In genomic region chr2:158027855-158028353, GRCm38 (mm10) we compare ENCODE assay signal across 8 mouse cellular contexts. TPM values are rescaled to one million over a fixed set of nuclear protein-coding genes. Genes with fewer than 3 reads are reported as not detected.
DNase-seq lines count a peak whose midpoint lies in the region; ATAC-seq and TF ChIP-seq lines count a peak whose summit lies in the region.

No protein-coding gene starts in this region.

- no peak for TF ChIP-seq CTCF in kidney, adult 2 months (conservative IDR thresholded peaks at IDR 0.05; ENCODE audit: insufficient read depth, insufficient read length, low read depth, low read length)

- DNase-seq in kidney, adult 2 months, result no peak
- DNase-seq in kidney, postnatal 14 days, result no peak
- DNase-seq in thymus, adult 18-20 months, result no peak
- DNase-seq in gastrocnemius, postnatal 10 days, result no peak
- no peak for DNase-seq in frontal cortex, postnatal 25 days (ENCODE audit: low spot score in 2 of 2)

- peak overlapping the region; percentile 95 for H3K4me2 ChIP-seq in midbrain, embryonic 16.5 days (ENCODE audit: low read length)

- peak overlapping the region; percentile 99 for H3K4me3 ChIP-seq in kidney, adult 2 months (ENCODE audit: insufficient read depth, low read depth, low read length)
- H3K4me3 ChIP-seq in midbrain, embryonic 16.5 days (ENCODE audit: low read depth, low read length), result peak overlapping the region; percentile 88

- H3K36me3 ChIP-seq in kidney, adult 2 months (ENCODE audit: control insufficient read depth, insufficient read depth, low read length), result no peaks in the 10 kb centered on the region
- no peaks in the 10 kb centered on the region for H3K36me3 ChIP-seq in midbrain, embryonic 16.5 days (ENCODE audit: control insufficient read depth, insufficient read depth, low read length)

- no peaks in the 10 kb centered on the region for H3K9me3 ChIP-seq in midbrain, embryonic 16.5 days (replicated peaks; ENCODE audit: control insufficient read depth, low read length, poor library complexity, severe bottlenecking)

- peak overlapping the region; percentile 93 for H3K9ac ChIP-seq in midbrain, embryonic 16.5 days (ENCODE audit: low read depth, low read length)

- H3K27ac ChIP-seq in kidney, adult 2 months (ENCODE audit: insufficient read depth, low read depth, low read length), result peak overlapping the region; percentile 46; the same call in 1 of the 2 replicates
- H3K27ac ChIP-seq in midbrain, embryonic 16.5 days (ENCODE audit: low read length), result peak overlapping the region; percentile 89

- no peaks in the 10 kb centered on the region for H3K27me3 ChIP-seq in kidney, adult 2 months (replicated peaks; ENCODE audit: control insufficient read depth, insufficient read depth, low read length)
- H3K27me3 ChIP-seq in midbrain, embryonic 16.5 days (ENCODE audit: control insufficient read depth, insufficient read depth, low read depth, low read length), result no peaks in the 10 kb centered on the region

- WGBS in kidney, adult 2 months, result 2% methylated on average over 16 of the region's 16 CpGs
- 1% methylated on average over 15 of the region's 16 CpGs for WGBS in midbrain, embryonic 16.5 days

- no peak for TF ChIP-seq POLR2A in kidney, adult 2 months (IDR thresholded peaks at IDR 0.05; ENCODE audit: low read depth, low read length)

- ATAC-seq in common myeloid progenitor, adult 5-6 weeks (replicated peaks; ENCODE audit: low read depth, poor library complexity, severe bottlenecking), result peak; percentile 77
- ATAC-seq in inflammation-experienced regulatory T-cells, adult 6 months, result peak; percentile 55
- ATAC-seq in midbrain, embryonic 16.5 days, result no peak

- peaks cover 22% of the 10 kb centered on the region for H3K4me1 ChIP-seq in kidney, adult 2 months (ENCODE audit: control insufficient read depth, insufficient read depth, low read length)
- H3K4me1 ChIP-seq in midbrain, embryonic 16.5 days (ENCODE audit: control insufficient read depth, insufficient read depth, low read length), result peaks cover 33% of the 10 kb centered on the region

RNA-seq across cellular contexts. Expression of gene Tti1, which starts 0.3 kb away (rescaled TPM):
- polyA plus RNA-seq in kidney, adult 2 months (2012; rRNA removed), result 15.6 and 16.3 TPM in 2 replicates
- total RNA-seq in common myeloid progenitor, adult 5-6 weeks (2017), result 23.9 and 32.5 TPM in 2 replicates
- 10 to 100 TPM; 23.8 to 32.0 (median 26.2) TPM for polyA plus RNA-seq in inflammation-experienced regulatory T-cells, adult 6 months (2017; shearing (Covaris generic))
- 17.2 and 20.2 TPM in 2 replicates for polyA plus RNA-seq in midbrain, embryonic 16.5 days (2015; fragmentation: Nextera tagmentation; extraction: Ambion mirVana)
- total RNA-seq in gastrocnemius, postnatal 10 days (2021), result 10 to 100 TPM; 15.7 to 16.6 TPM

RNA-seq across cellular contexts. Expression of gene Rprd1b, which starts 0.4 kb away (rescaled TPM):
- polyA plus RNA-seq in kidney, adult 2 months (2012; rRNA removed), result 17.5 and 18.6 TPM in 2 replicates
- 21.8 and 35.6 TPM in 2 replicates for total RNA-seq in common myeloid progenitor, adult 5-6 weeks (2017)
- 10 to 100 TPM; 19.4 to 23.4 (median 21.2) TPM for polyA plus RNA-seq in inflammation-experienced regulatory T-cells, adult 6 months (2017; shearing (Covaris generic))
- polyA plus RNA-seq in midbrain, embryonic 16.5 days (2015; fragmentation: Nextera tagmentation; extraction: Ambion mirVana), result 30.7 and 34.1 TPM in 2 replicates
- total RNA-seq in gastrocnemius, postnatal 10 days (2021), result 10 to 100 TPM; 28.2 to 33.0 TPM
